Mouse (Mus musculus): ENCODE data around the gene Tsen34.
"Not testable (repeated sequence)": the region's sequence is repeated elsewhere in the genome, so short reads cannot be mapped to it uniquely, and the experiment has no call there.

Gene Tsen34

DNA sequence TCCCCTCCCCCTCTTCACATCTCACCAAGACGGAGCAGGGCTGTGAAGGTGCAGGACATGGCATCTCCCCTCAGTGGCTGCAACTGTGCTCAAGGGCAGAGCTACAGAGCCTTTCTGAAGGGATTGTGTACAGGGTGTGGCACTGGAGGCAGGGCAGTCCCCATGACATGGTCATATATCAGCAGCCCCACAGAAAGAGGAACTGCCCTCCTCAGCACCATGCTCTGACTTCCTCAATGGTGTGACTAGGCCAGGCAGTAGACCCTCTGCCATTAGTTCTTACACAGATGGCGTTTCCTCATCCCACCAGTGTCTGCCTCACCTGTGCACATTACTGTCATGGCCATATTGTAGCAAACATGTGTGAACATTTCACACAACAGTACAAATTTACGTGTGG, 27.6 kb downstream of the Tsen34 start, which contains the start of gene Pirb:
Gene Pirb, minus strand, starts transcription at position 124 of the 400 bp plus-strand sequence.
- DNase-seq (ENCODE audit: low spot score in 2 of 2) = not testable (repeated sequence)

GRCm38 (mm10) chr7:3725459-3725858, 32.8 kb downstream of the Tsen34 start:
- not testable (repeated sequence) for DNase-seq (ENCODE audit: low spot score in 2 of 2)

GRCm38 (mm10) chr7:3732675-3733074, 40.0 kb downstream of the Tsen34 start:
- not testable (repeated sequence) for DNase-seq (ENCODE audit: low spot score in 2 of 2)

Measured in spleen, postnatal 10 days (tissue).